ENCODE assay signal across 16 mouse cellular contexts in genomic region chr10:26249426-26250165, GRCm38 (mm10). TPM values are rescaled to one million over a fixed set of nuclear protein-coding genes. Genes with fewer than 3 reads are reported as not detected.
DNase-seq lines count a peak whose midpoint lies in the region; ATAC-seq and TF ChIP-seq lines count a peak whose summit lies in the region.
"Had no signal": no experiment of that assay in that cellular context is flagged by ENCODE, and none has a peak within 500 bp of the region (broad histone marks: within the 10 kb centered on the region; RNA-seq: fewer than 3 reads in every experiment).

No protein-coding gene starts in this region.

- WGBS in limb, embryonic 11.5 days = 79% methylated on average over 7 of the region's 7 CpGs
- WGBS in limb, embryonic 10.5 days = 91% methylated on average over 7 of the region's 7 CpGs
- WGBS in lung, postnatal 0 days = 74% methylated on average over 7 of the region's 7 CpGs

- peak; percentile 5 for DNase-seq in limb, embryonic 11.5 days (ENCODE audit: low spot score)
- no peak for DNase-seq in limb, embryonic 10.5 days (ENCODE audit: low spot score)
- peak; percentile 66 to 87 for DNase-seq in frontal cortex, postnatal 36 days (ENCODE audit: low spot score in 2 of 2)
- peak; percentile 27 to 40 for DNase-seq in left cerebral cortex, postnatal 10 days (ENCODE audit: extremely low spot score in 1 of 2, low spot score in 2 of 2)
- no peak for DNase-seq in lung, postnatal 25 days (ENCODE audit: low spot score)
- no peak for DNase-seq in lung, postnatal 0 days (ENCODE audit: low spot score)
- DNase-seq in gastrocnemius, adult 8-10 months (ENCODE audit: low spot score in 2 of 2) = no peak
- DNase-seq: cerebellum, adult 8-10 months; gastrocnemius, postnatal 25 days; kidney, postnatal 10 days; lung, postnatal 14 days; thymus, postnatal 25 days had no signal

- no peak overlapping the region for H3K4me2 ChIP-seq in limb, embryonic 11.5 days (ENCODE audit: low read depth, severe bottlenecking)
- H3K4me2 ChIP-seq in lung, postnatal 0 days (replicated peaks; ENCODE audit: low read depth, low read length) = no peak overlapping the region
- H3K4me2 ChIP-seq: midbrain, embryonic 12.5 days had no signal

- H3K9me3 ChIP-seq in limb, embryonic 11.5 days (ENCODE audit: control insufficient read depth, low read length) = no peaks in the 10 kb centered on the region
- H3K9me3 ChIP-seq in limb, embryonic 10.5 days (replicated peaks) = no peaks in the 10 kb centered on the region
- H3K9me3 ChIP-seq in lung, postnatal 0 days (ENCODE audit: low read length) = no peaks in the 10 kb centered on the region
- H3K9me3 ChIP-seq: midbrain, embryonic 12.5 days had no signal

- H3K9ac ChIP-seq in limb, embryonic 11.5 days (ENCODE audit: low read length) = no peak overlapping the region
- no peak overlapping the region for H3K9ac ChIP-seq in lung, postnatal 0 days (replicated peaks; ENCODE audit: low read depth)
- H3K9ac ChIP-seq: midbrain, embryonic 12.5 days had no signal

- H3K4me1 ChIP-seq in limb, embryonic 11.5 days (ENCODE audit: control insufficient read depth, insufficient read depth, low read length) = no peaks in the 10 kb centered on the region
- H3K4me1 ChIP-seq in limb, embryonic 10.5 days = no peaks in the 10 kb centered on the region
- no peaks in the 10 kb centered on the region for H3K4me1 ChIP-seq in lung, postnatal 0 days (ENCODE audit: insufficient read depth, low read depth, low read length)
- H3K4me1 ChIP-seq: midbrain, embryonic 12.5 days had no signal

- no peak overlapping the region for H3K27ac ChIP-seq in limb, embryonic 11.5 days (replicated peaks; ENCODE audit: low read depth, low read length)
- H3K27ac ChIP-seq in limb, embryonic 10.5 days = no peak overlapping the region
- H3K27ac ChIP-seq in lung, postnatal 0 days (ENCODE audit: low read length) = no peak overlapping the region
- H3K27ac ChIP-seq: midbrain, embryonic 12.5 days had no signal

- H3K27me3 ChIP-seq in limb, embryonic 11.5 days (ENCODE audit: control insufficient read depth, insufficient read depth, low read length) = no peaks in the 10 kb centered on the region
- no peaks in the 10 kb centered on the region for H3K27me3 ChIP-seq in limb, embryonic 10.5 days (ENCODE audit: low read depth, poor library complexity, severe bottlenecking)
- H3K27me3 ChIP-seq in lung, postnatal 0 days (replicated peaks; ENCODE audit: insufficient read depth, low read length) = no peaks in the 10 kb centered on the region
- H3K27me3 ChIP-seq: midbrain, embryonic 12.5 days had no signal

- intact Hi-C loops in left cerebral cortex, postnatal 10 days (cut with DNase I) = no loop called here

- no peak for TF ChIP-seq CTCF in lung, postnatal 0 days (IDR thresholded peaks at IDR 0.05)

- no peak for TF ChIP-seq EP300 in lung, postnatal 0 days (IDR thresholded peaks at IDR 0.05)

- ATAC-seq in limb, embryonic 11.5 days (ENCODE audit: insufficient number of reproducible peaks, low FRiP score, low TSS enrichment, low read depth) = no peak
- ATAC-seq in granulocyte monocyte progenitor cell, adult 5-6 weeks (replicated peaks; ENCODE audit: poor library complexity, severe bottlenecking) = no peak
- no peak for ATAC-seq in lung, postnatal 0 days

- H3K4me3 ChIP-seq in limb, embryonic 11.5 days (ENCODE audit: low read depth, low read length) = no peak overlapping the region
- no peak overlapping the region for H3K4me3 ChIP-seq in limb, embryonic 10.5 days
- H3K4me3 ChIP-seq in lung, postnatal 0 days (ENCODE audit: low read depth, low read length) = no peak overlapping the region
- H3K4me3 ChIP-seq: erythroblast, embryonic 14.5 days; midbrain, embryonic 12.5 days had no signal

- H3K36me3 ChIP-seq in limb, embryonic 11.5 days (ENCODE audit: control insufficient read depth, insufficient read depth, low read length) = no peaks in the 10 kb centered on the region
- no peaks in the 10 kb centered on the region for H3K36me3 ChIP-seq in limb, embryonic 10.5 days
- no peaks in the 10 kb centered on the region for H3K36me3 ChIP-seq in lung, postnatal 0 days (ENCODE audit: insufficient read depth, low read length)
- H3K36me3 ChIP-seq: midbrain, embryonic 12.5 days had no signal

RNA-seq across cellular contexts. Expression of gene Samd3, which starts 20.1 kb away (rescaled TPM):
- polyA plus RNA-seq in limb, embryonic 11.5 days (2014; fragmentation: Nextera tagmentation; extraction: Ambion mirVana) = not detected in 2 replicates
- polyA plus RNA-seq in limb, embryonic 10.5 days (2016; fragmentation: Nextera tagmentation; extraction: Ambion mirVana) = 0.08 TPM in 1 of 2 replicates, not detected in the other
- total RNA-seq in left cerebral cortex, postnatal 10 days (2021) = 1 to 10 TPM; 1.1 to 2.4 TPM
- total RNA-seq in granulocyte monocyte progenitor cell, adult 5-6 weeks (2014; fragmentation: Nextera tagmentation) = not detected in 2 replicates
- total RNA-seq in granulocyte monocyte progenitor cell, adult 5-6 weeks (2017) = not detected in 2 replicates
- 0.18 and 0.81 TPM in 2 replicates for polyA plus RNA-seq in lung, postnatal 0 days (2015; fragmentation: Nextera tagmentation; extraction: Ambion mirVana)
- total RNA-seq in gastrocnemius, adult 8-10 months (2022) = not detected
- total RNA-seq: gastrocnemius, postnatal 25 days had no signal
- polyA plus RNA-seq: erythroblast, embryonic 14.5 days; heart, postnatal 0 days had no signal

Comparison
In these comparisons a context has a peak if more than half of its experiments do, and no peak if none do; other contexts are left out.
1. DNase-seq: peak in limb, embryonic 11.5 days (single experiment), frontal cortex, postnatal 36 days (2 of 2) and left cerebral cortex, postnatal 10 days (2 of 2); none in limb, embryonic 10.5 days (single experiment), lung, postnatal 25 days (single experiment), lung, postnatal 0 days (single experiment) and gastrocnemius, adult 8-10 months (0 of 2).